Mouse (Mus musculus): ENCODE results near the gene Aldob.

GRCm38 (mm10) chr4:49514441-49514840, 34.9 kb downstream of the Aldob start:
- TF ChIP-seq POLR2A (IDR thresholded peaks at IDR 0.05; ENCODE audit: insufficient read depth, low read depth, low read length) (no peak), CTCF (IDR thresholded peaks at IDR 0.05) (no peak), EP300 (IDR thresholded peaks at IDR 0.05; ENCODE audit: insufficient read depth, low read depth, low read length) (no peak)

Data from heart, adult 2 months (tissue).